Mouse (Mus musculus) stomach, postnatal 0 days (tissue): ENCODE measurements around the gene Trim69. TPM values are rescaled to one million over a fixed set of nuclear protein-coding genes. Genes with fewer than 3 reads are reported as not detected.
A peak's percentile ranks its signal among the peaks of the same experiment; 100 is the strongest.

Source experiments
- ATAC-seq: fragments of 200-750 bp; cut with Nextera tagmentation; 2 replicates; pipeline ENCODE4 v1.8.0; 2017; ENCODE audit not compliant: low FRiP score, low TSS enrichment
- DNase-seq: peaks from one replicate; pipeline ENCODE4 v3.0.0-alpha.2; 2016; ENCODE audit warnings: low spot score
- H3K27ac ChIP-seq: fragments of 300-500 bp; sonication (generic); replicated peaks from 2 replicates; pipeline ENCODE4 v1.5.1; 2014; ENCODE audit warnings: mild to moderate bottlenecking, control low read depth
- H3K27me3 ChIP-seq: fragments of 300-500 bp; sonication (generic); 2 replicates; pipeline ENCODE4 v1.6.1; 2014; ENCODE audit warnings: low read length; ENCODE audit not compliant: control insufficient read depth, insufficient read depth
- H3K36me3 ChIP-seq: fragments of 300-500 bp; sonication (generic); 2 replicates; pipeline ENCODE4 v1.6.1; 2014; ENCODE audit warnings: low read length, mixed read lengths; ENCODE audit not compliant: control insufficient read depth, insufficient read depth
- H3K4me1 ChIP-seq: fragments of 300-500 bp; sonication (generic); replicated peaks from 2 replicates; pipeline ENCODE4 v1.6.1; 2014; ENCODE audit warnings: antibody characterized with exemption; ENCODE audit not compliant: control insufficient read depth, insufficient read depth
- H3K4me2 ChIP-seq: fragments of 300-500 bp; sonication (generic); replicated peaks from 2 replicates; pipeline ENCODE4 v1.6.1; 2014; ENCODE audit warnings: low read depth, mild to moderate bottlenecking, control low read depth, moderate library complexity
- H3K4me3 ChIP-seq: fragments of 300-500 bp; sonication (generic); 2 replicates; pipeline ENCODE4 v1.5.1; 2014; ENCODE audit warnings: low read depth, low read length, control low read depth
- H3K9ac ChIP-seq: fragments of 300-500 bp; sonication (generic); 2 replicates; pipeline ENCODE4 v1.6.1; 2014; ENCODE audit warnings: mild to moderate bottlenecking, low read length, control low read depth, mixed read lengths
- H3K9me3 ChIP-seq: fragments of 300-500 bp; sonication (generic); 2 replicates; pipeline ENCODE4 v1.6.1; 2016; ENCODE audit warnings: low read length; ENCODE audit not compliant: control insufficient read depth
- CTCF ChIP-seq: IDR thresholded peaks from 2 replicates; pipeline ENCODE4 v1.5.1; 2016; ENCODE audit warnings: antibody characterized with exemption, low read depth, mild to moderate bottlenecking, moderate library complexity
- EP300 ChIP-seq: optimal IDR thresholded peaks from 2 replicates; pipeline ENCODE3; 2016; ENCODE audit warnings: antibody characterized with exemption
- WGBS: fragments of 180-500 bp; shearing (Covaris S2); extraction: QIAGEN DNeasy Blood & Tissue Kit; methylation state at CpG from one replicate; pipeline ENCODE4 v1.1.7; 2014; 5-methylcytosine and 5-hydroxymethylcytosine counted together
- polyA plus RNA-seq: library from polyadenylated mRNA; unstranded; fragments of >200 nt; fragmentation: Nextera tagmentation; extraction: Ambion mirVana; gene quantifications from 2 replicates; pipeline ENCODE4 v1.2.1, GENCODE M21; 2015

Trim69 gene
- polyA plus RNA-seq, 1 experiment from 2014 or later, result not detected

- no peaks in the 10 kb centered on the region for H3K9me3 ChIP-seq
- ATAC-seq, result no peak
- DNase-seq, result no peak
- no peaks in the 10 kb centered on the region for H3K36me3 ChIP-seq
- H3K9ac ChIP-seq, result no peak overlapping the region
- 65% methylated on average over 13 of the region's 13 CpGs for WGBS
- no peak overlapping the region for H3K4me2 ChIP-seq
- no peak overlapping the region for H3K4me3 ChIP-seq
- H3K27me3 ChIP-seq, result no peaks in the 10 kb centered on the region
- peak overlapping the region; percentile 40; the same call in 1 of the 2 replicates for H3K27ac ChIP-seq
- no peaks in the 10 kb centered on the region for H3K4me1 ChIP-seq
- TF ChIP-seq EP300 (no peak), CTCF (no peak)
Observed at GRCm38 (mm10) chr2:122163430-122164195, 3.1 kb downstream of the Trim69 start.

- H3K4me3 ChIP-seq, result no peak overlapping the region
- no peaks in the 10 kb centered on the region for H3K36me3 ChIP-seq
- ATAC-seq (peak; percentile 73; the same call in 1 of the 2 replicates), DNase-seq (peak; percentile 42)
- H3K4me2 ChIP-seq, result no peak overlapping the region
- 71% methylated on average over 11 of the region's 11 CpGs for WGBS
- TF ChIP-seq EP300 (no peak), CTCF (no peak)
- H3K27me3 ChIP-seq, result no peaks in the 10 kb centered on the region
- H3K4me1 ChIP-seq, result no peaks in the 10 kb centered on the region
- no peaks in the 10 kb centered on the region for H3K9me3 ChIP-seq
- peak overlapping the region; percentile 40; the same call in 1 of the 2 replicates for H3K27ac ChIP-seq
- H3K9ac ChIP-seq, result no peak overlapping the region
Observed at GRCm38 (mm10) chr2:122164293-122164692, 3.8 kb downstream of the Trim69 start.

GRCm38 (mm10) chr2:122171292-122171691 is 10.8 kb downstream of the Trim69 start:
- H3K9me3 ChIP-seq, result no peaks in the 10 kb centered on the region
- H3K27ac ChIP-seq, result no peak overlapping the region
- H3K27me3 ChIP-seq, result no peaks in the 10 kb centered on the region
- TF ChIP-seq EP300 (no peak), CTCF (no peak)
- ATAC-seq (no peak), DNase-seq (no peak)
- H3K4me3 ChIP-seq, result no peak overlapping the region
- H3K4me1 ChIP-seq, result no peaks in the 10 kb centered on the region
- 77% methylated on average over 6 of the region's 6 CpGs for WGBS
- no peak overlapping the region for H3K9ac ChIP-seq
- no peak overlapping the region for H3K4me2 ChIP-seq
- no peaks in the 10 kb centered on the region for H3K36me3 ChIP-seq

- H3K36me3 ChIP-seq, result no peaks in the 10 kb centered on the region
- 97% methylated on average over 2 of the region's 2 CpGs for WGBS
- H3K4me2 ChIP-seq, result no peak overlapping the region
- H3K27ac ChIP-seq, result no peak overlapping the region
- TF ChIP-seq EP300, result no peak
- TF ChIP-seq CTCF, result no peak
- no peaks in the 10 kb centered on the region for H3K27me3 ChIP-seq
- no peak overlapping the region for H3K4me3 ChIP-seq
- DNase-seq (no peak), ATAC-seq (no peak)
- no peaks in the 10 kb centered on the region for H3K9me3 ChIP-seq
- no peaks in the 10 kb centered on the region for H3K4me1 ChIP-seq
- no peak overlapping the region for H3K9ac ChIP-seq
Observed at GRCm38 (mm10) chr2:122172188-122172587, 11.7 kb downstream of the Trim69 start.

- H3K27ac ChIP-seq, result no peak overlapping the region
- ATAC-seq (no peak), DNase-seq (no peak)
- TF ChIP-seq EP300 (no peak), CTCF (no peak)
- no peaks in the 10 kb centered on the region for H3K4me1 ChIP-seq
- whole genome bisulfite sequencing, result 69% methylated on average over 8 of the region's 8 CpGs
- no peak overlapping the region for H3K4me2 ChIP-seq
- no peak overlapping the region for H3K4me3 ChIP-seq
- H3K36me3 ChIP-seq, result no peaks in the 10 kb centered on the region
- H3K9ac ChIP-seq, result no peak overlapping the region
- no peaks in the 10 kb centered on the region for H3K9me3 ChIP-seq
- H3K27me3 ChIP-seq, result no peaks in the 10 kb centered on the region
Observed at GRCm38 (mm10) chr2:122180051-122180822, 19.7 kb downstream of the Trim69 start.

GRCm38 (mm10) chr2:122185086-122185485 is 24.6 kb downstream of the Trim69 start:
- no peaks in the 10 kb centered on the region for H3K4me1 ChIP-seq
- TF ChIP-seq EP300, result no peak
- TF ChIP-seq CTCF, result no peak
- WGBS, result 75% methylated on average over 4 of the region's 4 CpGs
- no peak for DNase-seq
- no peak for ATAC-seq
- H3K36me3 ChIP-seq, result no peaks in the 10 kb centered on the region
- H3K9me3 ChIP-seq, result no peaks in the 10 kb centered on the region
- no peak overlapping the region for H3K9ac ChIP-seq
- no peaks in the 10 kb centered on the region for H3K27me3 ChIP-seq
- H3K4me3 ChIP-seq, result no peak overlapping the region
- no peak overlapping the region for H3K27ac ChIP-seq
- no peak overlapping the region for H3K4me2 ChIP-seq
